Mouse (Mus musculus): Measurements from ENCODE around the gene Srsf1.

The Srsf1 gene

GRCm38 (mm10) chr11:88071113-88071512 lies 23.9 kb downstream of the Srsf1 start:
- no peak for DNase-seq (ENCODE audit: low spot score)

GRCm38 (mm10) chr11:88073343-88073875 lies 26.2 kb downstream of the Srsf1 start:
- DNase-seq (ENCODE audit: low spot score), result no peak

GRCm38 (mm10) chr11:88075701-88076100 lies 28.5 kb downstream of the Srsf1 start:
- DNase-seq (ENCODE audit: low spot score), result no peak

GRCm38 (mm10) chr11:88076394-88076793 lies 29.2 kb downstream of the Srsf1 start:
- DNase-seq (ENCODE audit: low spot score), result no peak

DNA sequence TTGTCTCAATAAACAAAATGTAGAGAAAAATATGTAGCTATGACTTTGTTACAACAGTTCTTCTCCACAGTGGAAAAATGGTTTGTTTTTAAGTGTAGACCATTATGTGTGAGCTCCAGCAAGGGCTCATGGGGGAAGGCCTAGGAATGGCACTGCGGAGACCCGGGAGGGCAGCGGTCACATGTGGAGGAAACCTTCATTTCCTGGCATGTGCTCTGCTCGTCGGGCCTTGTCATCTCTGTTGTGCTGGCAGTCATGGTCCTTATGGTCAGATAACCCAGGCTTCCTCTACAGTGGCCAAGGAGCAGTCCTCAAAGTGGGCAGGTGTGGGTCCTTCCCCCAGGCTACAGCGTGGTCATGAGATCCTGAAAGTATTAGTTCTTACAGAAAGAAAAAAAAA lies 36.5 kb downstream of the Srsf1 start:
- no peak for DNase-seq (ENCODE audit: low spot score)

DNA sequence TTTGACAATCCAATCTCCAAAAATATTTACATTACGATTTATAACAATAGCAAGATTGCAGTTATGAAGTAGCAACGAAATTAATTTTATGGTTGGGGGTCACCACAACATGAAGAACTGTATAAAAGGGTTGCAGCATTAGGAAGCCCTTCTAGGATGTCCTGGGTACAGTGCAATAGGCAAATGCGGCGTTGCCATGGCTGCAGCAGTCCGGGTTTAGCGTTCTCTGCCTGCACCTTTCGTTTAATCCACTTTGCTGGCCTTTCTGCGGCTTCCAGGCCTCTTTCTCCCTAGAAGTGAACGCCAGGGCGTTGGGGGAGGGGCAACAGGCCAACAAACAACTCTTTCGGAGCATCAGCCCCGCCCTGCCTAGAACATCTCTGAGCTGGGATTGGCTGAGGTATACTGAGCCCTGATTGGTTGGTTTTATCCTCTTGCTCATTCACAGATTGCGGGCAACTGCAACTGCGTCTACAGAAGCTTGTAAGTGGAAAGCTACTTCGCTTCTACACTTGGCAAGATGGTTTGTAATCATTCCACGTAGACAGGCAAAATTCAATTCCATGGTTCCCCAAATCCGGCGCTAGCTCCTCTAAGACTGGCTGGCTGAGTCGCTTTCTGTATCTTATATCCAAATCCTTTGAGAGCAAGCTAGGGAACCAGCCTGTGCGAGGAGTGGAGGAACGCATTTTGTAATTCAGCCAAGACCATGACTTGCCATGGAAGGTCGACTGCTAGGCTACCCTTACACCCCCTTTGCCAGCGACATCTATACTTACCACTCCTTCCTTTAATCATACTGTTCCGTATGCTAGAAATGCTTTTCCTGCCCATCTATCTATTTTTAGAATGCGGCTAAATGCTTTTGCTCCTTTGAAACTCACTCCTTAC lies 39.8 kb downstream of the Srsf1 start:
- peak; percentile 87 for DNase-seq (ENCODE audit: low spot score)

DNA sequence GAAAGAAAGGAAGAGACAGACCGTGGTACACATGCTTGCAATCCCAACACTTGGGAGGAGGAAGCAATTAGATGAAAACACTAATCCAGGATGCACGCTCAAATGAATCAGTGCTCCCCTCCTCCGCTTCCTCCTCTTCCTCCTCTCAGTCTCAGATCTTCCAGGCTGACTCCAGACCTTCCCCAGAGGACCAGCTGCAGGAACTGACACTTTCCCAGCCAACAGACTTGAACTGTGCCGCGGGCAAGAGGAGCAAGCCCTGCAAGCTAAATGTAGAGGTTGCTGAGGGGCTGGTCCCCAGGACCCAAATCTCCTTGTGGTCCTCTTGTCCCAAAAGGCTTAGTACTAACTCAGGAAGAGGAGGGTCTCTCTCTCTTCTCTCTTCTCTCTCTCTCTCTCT lies 42.0 kb downstream of the Srsf1 start:
- no peak for DNase-seq (ENCODE audit: low spot score)

GRCm38 (mm10) chr11:88090293-88090692 lies 43.1 kb downstream of the Srsf1 start:
- no peak for DNase-seq (ENCODE audit: low spot score)

- DNase-seq (ENCODE audit: low spot score), result no peak
These were observed 44.8 kb downstream of the Srsf1 start for GRCm38 (mm10) chr11:88091949-88092348.

DNA sequence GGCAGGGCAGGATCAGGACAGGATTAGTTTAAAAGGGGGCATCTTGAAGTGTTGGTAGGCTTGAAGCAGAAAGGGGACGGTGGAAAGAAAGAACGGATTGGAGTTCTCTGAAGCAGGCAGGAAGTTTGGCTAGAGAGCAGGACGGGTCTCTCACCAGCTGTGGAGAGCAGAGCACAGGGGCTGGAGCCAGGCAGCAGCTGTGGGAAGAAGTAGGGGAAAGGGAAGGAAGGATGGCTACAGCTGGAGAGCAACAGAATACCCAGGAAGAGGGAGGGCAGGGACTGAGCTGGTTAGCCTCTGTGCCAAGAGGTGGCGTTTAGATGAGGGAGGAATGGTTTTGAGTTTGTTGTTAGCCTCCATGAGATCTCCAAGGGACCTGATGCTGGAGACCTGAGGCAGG lies 50.0 kb downstream of the Srsf1 start:
- no peak for DNase-seq (ENCODE audit: low spot score)

DNA sequence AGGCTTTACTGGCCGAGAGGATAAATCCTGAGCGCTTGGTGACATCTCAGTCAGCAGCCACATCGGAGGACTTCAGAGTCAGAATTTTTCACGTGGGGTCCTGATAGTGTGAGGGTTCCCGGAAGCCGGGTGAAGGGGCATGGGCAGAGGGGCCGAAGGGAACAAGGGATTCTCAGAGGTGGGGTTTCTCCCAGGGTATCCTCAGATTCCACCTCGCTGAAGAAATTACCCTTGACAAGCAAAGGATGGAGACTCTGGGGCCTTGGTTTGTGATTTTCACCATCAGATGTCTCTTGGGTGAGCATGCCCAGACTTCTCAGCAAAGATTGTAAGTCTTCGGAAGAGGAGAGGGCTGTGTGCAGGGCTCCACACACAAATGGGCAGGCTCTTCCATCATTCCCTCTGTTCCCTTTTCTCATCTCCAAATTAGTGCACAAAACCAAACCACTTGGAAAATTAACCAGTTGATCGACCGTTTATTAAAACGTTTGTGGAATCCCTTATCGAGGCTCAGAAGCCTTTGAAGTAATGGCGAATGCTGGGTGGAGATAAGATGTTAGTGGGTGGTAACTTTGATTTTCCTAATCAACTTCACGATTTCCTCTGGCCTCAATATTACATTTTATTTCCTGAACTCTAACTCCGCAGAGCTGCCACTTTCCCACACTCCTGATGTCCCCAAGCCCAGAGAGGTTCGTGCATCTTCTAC lies 51.0 kb downstream of the Srsf1 start, which contains the start of gene Cuedc1:
Gene Cuedc1 (plus strand): TSS at position 38 of the 709 bp plus-strand sequence.
- DNase-seq (ENCODE audit: low spot score), result no peak

GRCm38 (mm10) chr11:88098787-88099598 lies 51.8 kb downstream of the Srsf1 start:
- DNase-seq (ENCODE audit: low spot score), result peak; percentile 84

- DNase-seq (ENCODE audit: low spot score), result peak; percentile 63
These were observed 52.4 kb downstream of the Srsf1 start for GRCm38 (mm10) chr11:88099599-88100023.

DNA sequence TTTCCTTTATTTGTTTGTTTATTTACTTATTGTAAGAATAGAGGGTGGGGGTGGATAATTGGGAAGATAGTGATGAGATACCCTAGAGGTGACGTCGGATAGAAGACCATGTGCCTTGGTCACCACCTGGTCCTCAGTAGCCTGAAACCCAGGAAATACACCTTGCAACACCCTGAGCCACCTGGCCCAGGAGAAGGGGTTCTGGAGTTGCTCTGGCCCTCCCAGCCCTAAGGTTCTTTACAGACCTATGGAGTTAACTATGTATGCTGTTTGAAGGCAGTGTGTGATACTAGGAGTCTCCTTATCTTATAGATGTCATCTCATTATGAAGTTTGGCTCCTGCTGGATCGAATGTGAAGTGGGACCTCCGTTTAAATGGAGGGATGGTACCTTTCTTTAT lies 53.0 kb downstream of the Srsf1 start:
- no peak for DNase-seq (ENCODE audit: low spot score)
